Mouse (Mus musculus) liver, postnatal 0 days (tissue): ENCODE data around the gene Fam19a5.

Source experiments
- CTCF ChIP-seq: sonication (generic); IDR thresholded peaks from 2 replicates; pipeline ENCODE4 v1.5.1; 2016; ENCODE audit warnings: antibody characterized with exemption, low read depth
- EP300 ChIP-seq: IDR thresholded peaks from 2 replicates; pipeline ENCODE4 v1.6.1; 2016; ENCODE audit warnings: antibody characterized with exemption, low read depth, mild to moderate bottlenecking

- TF ChIP-seq CTCF (no peak), EP300 (no peak)
Observed at GRCm38 (mm10) chr15:87510886-87511285, 33.2 kb upstream of the Fam19a5 start.
